Mouse (Mus musculus): Measurements from ENCODE around the gene Zgpat.

Gene Zgpat

DNA sequence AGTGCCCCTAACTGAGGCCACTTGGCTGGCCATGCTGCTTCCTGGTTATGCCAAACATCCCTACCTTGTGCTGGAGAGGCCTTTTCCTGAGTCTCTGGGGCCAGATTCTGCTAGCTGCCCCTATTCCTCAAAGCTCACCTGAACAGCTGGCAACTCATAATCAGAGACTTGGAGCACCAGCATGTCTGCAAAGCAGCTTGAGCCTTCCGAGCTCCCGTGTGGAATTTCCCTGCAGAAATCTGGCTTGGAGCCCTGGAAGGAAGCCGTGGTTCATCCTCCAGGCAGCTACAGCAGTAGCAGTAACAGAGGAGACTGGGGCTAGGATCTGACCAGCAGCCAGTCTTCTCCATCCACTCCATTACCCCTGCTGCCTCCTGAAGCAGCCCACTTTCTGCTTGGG is 21.2 kb downstream of the Zgpat start:
- no peak for DNase-seq

DNA sequence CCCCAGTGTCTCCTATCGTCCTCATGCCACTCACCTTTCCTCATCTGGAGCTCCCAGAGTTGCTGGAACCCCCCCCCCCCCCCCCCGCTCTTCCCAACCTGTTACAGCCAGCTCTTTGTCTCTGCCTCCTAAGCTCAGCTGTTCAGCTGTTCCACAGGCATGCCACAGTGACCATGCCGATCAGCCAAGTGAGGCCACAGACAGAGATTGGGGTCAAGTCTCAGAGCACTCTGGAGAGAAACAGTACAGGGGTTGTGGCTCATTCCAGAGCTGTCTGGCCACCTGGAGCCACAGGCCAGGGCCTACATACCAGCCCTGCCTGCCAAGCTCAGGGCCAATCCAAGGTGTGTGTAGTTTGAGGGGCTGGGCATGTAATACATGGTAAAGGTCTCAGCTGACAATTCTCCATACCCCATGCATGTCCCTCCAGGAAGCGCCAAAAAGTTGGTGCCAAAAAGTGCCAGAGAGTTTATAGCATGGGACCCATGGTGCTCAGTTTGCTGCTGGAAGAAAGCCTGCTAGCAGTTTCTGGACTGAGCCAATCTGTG is 22.0 kb downstream of the Zgpat start:
- no peak for DNase-seq

DNA sequence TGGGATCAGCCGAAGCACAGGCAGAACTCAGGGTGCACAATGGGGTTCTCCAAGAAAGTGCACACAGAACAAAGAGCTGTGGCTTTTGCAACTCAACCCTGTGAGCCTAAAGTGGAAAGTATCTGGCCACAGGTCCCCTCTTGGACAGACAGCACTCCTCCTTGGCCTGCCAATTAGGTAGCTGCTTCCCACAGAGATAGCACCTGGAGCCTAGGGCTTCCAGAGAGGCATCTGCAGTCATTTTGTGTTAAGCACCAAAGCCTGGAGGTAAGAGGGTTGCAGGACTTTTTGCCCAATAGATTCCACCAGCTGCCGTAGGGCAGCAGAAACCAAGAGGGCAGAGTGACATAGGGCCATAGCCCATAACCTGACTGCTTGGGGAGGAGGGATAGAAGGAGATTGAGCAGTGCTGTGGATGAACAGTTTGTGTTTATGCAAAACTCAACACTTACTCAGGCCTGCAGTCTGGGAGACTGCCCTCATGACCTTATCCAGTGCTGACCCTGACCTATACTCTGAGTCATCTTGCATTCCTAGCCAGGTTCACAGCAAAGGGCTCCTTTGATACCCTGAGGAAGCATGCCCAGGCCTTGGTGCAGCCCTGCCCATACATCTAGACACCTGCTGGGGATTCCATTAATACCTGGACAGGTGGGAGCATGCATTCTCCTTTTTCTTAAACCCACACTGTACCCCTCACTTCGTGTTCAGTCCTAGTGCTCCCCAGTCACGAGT is 25.6 kb downstream of the Zgpat start:
- no peak for DNase-seq

DNA sequence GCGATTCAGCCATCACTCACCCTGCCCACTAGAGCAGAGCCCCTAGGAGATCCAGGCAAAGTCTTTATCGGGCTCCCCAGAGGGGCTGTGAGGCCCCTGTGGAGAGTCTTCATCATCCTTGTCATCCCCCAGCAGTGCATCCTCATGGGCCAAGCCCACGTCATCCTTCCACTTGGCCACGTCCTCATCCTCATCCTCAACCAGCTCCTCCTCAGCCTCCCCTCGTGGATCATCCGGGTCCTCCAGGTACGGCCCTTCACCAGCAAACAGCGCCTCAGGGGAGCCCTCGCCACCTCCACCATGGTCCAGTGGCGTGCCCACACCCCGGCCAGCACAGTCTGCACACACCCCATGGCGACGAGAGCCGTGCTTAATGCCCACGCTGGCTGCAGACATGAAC is 26.3 kb downstream of the Zgpat start:
- no peak for DNase-seq

DNA sequence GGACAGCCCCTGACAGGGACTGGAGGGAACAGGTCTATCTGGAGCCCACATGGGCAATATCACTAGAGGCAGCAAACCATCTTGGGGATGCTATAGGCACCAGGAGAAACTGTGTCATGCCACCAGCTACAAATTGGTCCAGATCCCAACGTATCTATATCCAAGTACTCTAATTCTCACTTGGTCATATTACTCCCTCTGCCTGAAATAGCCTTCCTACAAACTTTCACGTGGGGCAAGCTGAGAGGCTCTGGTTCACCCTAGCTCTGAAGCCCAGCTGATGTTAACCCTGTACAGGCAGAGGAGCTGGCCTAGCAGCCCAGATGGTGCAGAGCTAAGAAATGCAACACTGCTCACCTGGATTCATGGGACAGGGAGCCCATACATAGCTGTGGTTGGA is 26.8 kb downstream of the Zgpat start:
- no peak for DNase-seq

DNA sequence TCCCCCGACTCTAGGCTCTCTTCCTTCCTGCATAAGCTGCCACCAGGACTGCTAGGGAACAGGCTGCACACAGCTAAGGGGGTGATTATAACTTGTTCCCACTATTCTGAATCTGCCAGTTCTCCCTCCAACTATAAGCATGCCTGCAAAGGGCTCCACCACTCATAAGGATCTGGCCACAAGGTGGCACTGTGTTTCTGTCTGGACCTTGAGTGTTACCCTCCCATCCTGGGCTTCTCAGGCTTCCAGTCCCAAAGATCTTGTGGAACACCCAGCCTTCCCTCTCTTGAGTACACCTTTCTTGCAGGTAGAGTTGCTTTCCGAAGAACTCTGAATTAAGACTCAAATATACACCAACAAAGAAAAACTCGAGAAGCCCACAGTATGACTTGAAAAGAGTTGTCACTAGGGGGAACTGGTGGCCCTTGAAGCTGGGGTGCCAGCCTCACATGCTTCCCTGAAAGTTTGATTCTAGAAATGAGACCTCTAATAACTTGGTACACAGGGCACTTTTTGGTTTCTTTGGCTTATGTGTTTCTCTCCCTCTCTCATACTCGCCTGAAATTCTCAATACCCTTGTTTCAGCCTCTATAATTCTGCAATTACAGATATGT is 28.0 kb downstream of the Zgpat start:
- DNase-seq, result peak; percentile 72

DNA sequence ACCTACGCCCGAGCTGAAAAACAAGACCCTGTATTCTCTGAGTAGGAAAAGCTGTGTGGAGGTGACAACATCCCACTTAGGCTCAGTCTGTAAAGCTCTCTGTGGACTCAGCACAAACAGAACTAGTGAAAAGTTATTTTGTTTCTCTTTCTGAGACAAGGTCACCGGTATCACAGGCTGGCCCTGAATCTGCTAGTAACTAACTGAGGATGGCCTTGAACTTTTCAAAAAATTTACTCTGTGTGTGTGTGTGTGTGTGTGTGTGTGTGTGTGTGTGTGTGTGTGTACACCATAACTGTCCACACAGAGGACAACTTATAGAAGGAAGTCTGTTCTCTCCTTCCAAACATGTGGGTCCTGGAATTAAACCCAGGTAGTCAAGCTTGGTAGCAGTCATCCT is 29.4 kb downstream of the Zgpat start:
- DNase-seq, result no peak

DNA sequence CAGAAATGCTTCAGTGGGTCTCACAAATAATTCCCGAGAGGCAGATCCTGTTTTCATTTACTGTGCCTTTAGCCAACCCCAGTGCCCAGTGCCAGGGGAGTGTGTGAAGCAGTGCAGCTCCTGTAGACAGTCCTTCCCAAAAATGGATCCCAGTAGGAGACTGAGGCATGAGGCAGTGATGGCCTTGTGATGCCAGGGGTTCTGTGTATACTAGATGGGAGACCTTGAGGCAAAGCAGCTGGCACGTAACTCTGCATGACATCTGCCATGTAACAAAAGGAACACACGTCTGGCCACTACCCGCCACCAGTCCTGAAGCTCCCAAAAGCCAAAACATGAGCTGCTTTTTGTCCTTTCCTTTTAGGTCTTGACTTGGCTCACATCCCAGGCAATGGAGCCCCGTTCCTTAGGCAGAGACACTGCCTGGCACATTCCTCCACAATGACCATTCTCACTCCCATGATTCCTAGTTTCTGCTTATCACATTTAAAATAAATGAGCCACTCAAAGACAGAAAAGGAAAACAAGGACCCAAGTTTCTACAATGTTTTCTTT is 32.6 kb downstream of the Zgpat start:
- DNase-seq, result no peak

DNA sequence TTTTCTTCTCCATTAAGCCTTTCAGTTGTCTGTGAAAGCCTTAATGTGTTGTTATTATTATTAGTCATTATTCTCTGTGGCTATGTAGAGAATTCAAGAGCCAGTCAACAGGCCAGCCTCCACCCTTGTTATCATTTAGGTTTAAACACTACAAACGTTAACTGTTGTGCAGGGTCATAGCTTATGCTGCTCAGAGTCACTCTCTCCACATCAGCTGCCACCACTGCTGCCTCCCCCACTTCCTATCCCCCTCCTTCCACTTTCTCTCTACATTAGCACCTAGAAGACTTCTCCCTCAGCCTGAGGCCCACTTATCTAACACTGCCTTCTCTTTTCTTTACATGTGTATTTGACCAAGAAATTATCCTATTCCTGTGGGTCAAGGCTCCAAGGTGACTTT is 36.8 kb downstream of the Zgpat start:
- no peak for DNase-seq

DNA sequence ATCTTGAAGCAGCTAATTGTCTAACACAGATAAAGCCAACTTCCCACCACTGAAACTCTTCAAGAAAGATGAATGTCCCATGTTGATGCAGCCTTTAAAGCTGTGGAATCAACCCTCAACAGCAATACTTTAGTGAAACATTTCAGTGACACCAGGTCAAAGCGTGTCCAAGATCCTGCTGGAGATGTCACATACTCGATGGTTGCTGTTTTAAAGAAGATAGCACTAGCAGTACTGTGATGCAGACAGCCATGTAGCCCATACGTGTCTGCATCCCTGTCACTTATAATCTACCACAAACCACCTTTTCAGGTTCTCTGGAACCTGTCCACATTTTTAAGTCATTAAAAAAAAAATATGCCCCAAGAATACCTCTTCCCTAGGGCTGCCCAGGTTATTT is 39.0 kb downstream of the Zgpat start:
- DNase-seq, result no peak

DNA sequence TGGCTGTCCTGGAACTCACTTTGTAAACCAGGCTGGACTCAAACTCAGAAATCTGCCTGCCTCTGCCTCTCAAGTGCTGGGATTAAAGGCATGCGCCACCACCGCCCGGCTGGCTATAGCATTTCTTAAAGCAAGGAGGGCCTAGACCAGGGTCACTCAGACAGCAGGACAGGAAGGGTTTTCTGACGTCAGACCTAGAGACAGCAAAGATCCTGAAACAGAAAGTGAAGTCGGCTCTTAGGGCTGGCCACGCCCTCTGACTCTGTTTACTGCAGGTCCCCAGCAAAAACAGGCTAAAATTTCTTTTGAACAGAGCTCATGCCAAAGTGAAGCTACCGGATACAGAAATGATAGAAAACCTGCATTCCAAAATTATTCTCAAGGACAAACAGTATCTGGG is 44.9 kb downstream of the Zgpat start:
- DNase-seq, result no peak

DNA sequence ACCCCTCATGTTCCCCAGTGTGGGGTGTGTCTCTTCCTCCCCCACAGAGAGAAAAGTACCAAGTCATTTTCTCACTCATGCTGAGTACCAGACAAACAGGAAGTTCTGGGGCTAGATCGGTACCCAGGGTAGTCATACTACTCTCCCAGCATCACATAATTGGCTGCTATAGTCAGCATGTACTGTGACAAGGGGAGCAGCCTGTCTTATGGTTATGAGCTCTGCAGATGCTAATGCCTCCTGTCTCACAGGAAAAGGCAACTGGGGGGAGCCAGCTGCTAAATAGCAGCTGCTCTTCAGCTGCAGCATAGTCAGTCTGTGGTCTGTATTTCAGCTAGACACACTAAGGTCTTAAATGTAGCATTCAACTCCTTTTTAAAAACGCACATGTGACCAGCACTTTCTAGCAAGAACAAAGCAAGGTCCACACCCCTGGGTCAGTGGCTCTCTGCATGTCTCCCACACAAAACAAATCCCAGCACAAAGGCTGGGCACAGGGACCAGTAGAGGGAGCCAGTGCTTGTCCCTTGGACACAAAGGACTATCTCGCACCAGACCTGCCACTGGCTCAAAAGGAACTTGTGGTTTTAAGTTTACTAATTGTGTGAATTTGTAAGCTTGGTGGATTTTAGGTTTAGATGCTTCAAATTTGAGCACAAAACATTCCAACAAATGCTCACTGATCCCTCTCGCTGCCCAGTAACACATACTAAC is 46.2 kb downstream of the Zgpat start:
- peak; percentile 56 for DNase-seq

DNA sequence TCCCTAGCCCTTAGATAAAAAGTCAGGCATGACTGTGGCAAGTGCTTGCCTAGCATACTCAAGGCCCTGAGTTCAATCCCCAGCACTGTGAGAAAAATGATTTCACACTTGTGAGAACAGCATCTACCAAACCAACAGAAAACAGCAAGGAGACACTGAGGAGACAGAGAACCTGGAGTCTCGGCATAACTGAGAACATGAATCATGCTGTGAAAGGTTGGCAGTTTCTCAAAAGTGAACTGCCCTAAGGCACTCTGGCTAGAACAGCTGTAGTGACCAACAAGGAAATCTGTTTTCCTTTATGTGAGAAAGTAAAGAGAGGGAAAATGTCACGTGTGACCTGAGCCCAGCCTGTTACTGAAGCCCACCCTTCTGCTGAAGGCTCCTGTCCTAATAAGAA is 48.4 kb downstream of the Zgpat start:
- no peak for DNase-seq

DNA sequence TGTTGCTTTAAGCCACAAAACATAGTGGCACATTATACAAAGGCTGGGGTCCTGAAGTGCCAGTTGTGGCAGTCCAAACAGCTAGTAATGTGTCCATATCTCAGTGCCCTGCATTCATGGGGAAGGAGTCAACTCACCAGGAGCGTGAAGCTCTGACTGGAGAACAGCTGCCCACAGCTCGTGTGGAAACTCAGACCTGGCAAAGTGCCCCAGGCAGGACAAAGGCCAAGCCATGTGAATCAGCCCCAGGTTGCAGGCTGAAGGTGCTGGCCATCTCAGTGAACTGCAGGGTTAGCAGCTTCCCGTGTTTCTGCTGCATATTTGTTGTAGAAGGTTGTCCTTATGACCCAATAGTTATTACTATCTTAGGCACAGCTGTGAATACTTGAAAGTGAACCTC is 51.2 kb downstream of the Zgpat start:
- peak; percentile 68 for DNase-seq

DNA sequence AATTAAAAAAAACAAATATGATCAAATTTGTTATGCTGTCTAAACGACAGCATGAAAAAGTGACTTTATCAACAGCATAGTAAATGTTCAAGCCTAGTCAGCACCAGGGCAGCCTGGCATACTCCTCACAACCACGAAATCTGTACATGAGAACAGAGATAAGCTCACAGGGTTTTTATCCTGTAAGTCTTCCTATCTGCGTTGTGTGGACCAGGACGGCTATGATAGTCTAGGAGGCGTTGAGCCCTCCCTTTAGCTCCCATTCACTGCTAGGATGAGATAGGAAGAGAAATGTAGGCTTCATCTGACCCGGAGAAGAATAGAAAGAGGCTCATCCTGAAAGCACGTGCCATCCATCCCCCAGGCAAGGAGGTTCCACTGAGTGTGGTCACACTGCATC is 54.6 kb downstream of the Zgpat start:
- DNase-seq, result no peak

DNA sequence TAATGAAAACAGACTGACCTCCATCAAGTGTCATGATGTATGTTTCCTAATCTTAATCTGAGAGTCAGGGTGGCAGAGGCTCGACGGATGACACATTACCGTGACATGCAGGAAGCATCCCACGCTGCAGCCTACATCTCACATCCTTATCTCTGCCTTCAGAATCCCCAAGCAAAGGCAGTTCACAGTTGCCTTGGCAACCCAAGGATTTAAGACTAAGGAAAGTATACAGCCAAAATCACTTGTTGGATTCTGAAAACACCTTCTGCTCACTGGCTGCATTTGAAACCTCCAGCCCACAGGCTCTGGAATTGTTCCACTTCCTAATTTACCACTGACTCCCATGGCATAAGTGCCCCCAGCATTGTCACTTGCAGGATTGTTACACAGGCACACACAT is 55.7 kb downstream of the Zgpat start:
- DNase-seq, result no peak

DNA sequence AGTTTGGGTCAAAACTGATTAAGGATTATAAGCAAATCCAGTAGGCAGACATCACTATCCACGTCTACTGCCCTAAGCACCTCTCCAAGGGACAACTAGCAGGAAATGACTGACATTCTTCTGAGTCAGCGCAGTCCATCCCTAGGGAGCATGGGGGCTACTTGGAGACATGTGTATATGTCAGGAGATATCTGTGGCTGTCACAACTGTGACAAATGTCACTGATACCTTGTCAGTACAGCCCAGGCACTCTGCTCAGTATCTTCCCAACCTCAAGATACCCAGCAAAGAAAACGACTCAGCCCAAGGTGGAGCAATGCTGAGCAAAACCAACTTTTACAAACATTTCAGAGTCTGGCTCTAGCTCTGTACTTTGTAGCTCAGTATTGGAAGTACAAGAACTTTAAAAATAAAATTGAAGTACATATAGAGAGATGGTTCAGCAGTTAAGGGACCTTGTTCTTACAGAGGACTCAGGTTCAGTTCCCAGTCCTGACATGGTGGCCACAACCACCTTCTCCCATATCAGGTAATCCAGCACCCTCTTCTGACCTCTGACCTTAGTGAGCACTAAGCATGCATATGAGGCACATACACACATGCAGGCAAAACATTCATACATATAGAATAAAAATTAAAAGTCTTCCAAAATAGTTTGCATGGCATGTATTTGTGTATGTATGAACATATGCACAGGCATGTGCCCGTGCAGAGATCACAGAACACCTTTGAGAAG is 56.3 kb downstream of the Zgpat start:
- no peak for DNase-seq

DNA sequence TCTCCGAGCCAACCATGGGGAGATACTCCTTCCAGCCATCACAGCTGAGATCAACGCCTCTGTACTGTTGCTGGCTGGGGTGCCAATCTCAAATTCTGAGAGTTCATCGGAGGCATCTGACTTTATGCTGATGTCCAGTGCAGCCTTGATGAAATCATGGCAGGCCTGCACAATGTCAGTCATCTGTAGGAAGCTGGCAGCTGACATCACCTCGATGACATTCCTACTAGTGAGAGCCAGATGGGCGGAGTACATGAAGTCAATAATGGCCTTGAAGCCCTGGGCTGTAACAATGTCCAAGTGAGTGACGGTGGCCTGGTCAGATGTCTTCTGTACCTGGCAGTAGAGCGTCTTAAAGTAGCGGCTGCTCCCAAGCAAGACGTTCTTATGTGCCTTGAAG is 59.1 kb downstream of the Zgpat start:
- DNase-seq, result no peak
